15 mouse cellular contexts compared by ENCODE assay signal in genomic region chr9:57900478-57900877, GRCm38 (mm10). TPM values are rescaled to one million over a fixed set of nuclear protein-coding genes. Genes with fewer than 3 reads are reported as not detected.
DNase-seq lines count a peak whose midpoint lies in the region; ATAC-seq lines count a peak whose summit lies in the region.
"Had no signal": no experiment of that assay in that cellular context is flagged by ENCODE, and none has a peak within 500 bp of the region (broad histone marks: within the 10 kb centered on the region; RNA-seq: fewer than 3 reads in every experiment).

No protein-coding gene starts in this region.

- no peak for DNase-seq in heart, adult 8-10 months (ENCODE audit: low spot score)
- DNase-seq in lung, postnatal 36 days: no peak
- no peak for DNase-seq in spleen, postnatal 4 days (ENCODE audit: low spot score in 2 of 2)
- DNase-seq: cerebellum, postnatal 36 days; gastrocnemius, postnatal 10 days; lung, adult 2 months; thymus, adult 18-20 months had no signal

- no peak overlapping the region for H3K27ac ChIP-seq in heart, embryonic 13.5 days (replicated peaks)
- peak overlapping the region; percentile 73 for H3K27ac ChIP-seq in midbrain, embryonic 15.5 days
- no peak overlapping the region for H3K27ac ChIP-seq in midbrain, embryonic 13.5 days
- H3K27ac ChIP-seq in forebrain, embryonic 13.5 days: peak overlapping the region; percentile 82; the same call in 1 of the 2 replicates
- H3K27ac ChIP-seq: limb, embryonic 12.5 days had no signal

- ATAC-seq in heart, embryonic 13.5 days (ENCODE audit: extremely low read depth, insufficient number of reproducible peaks, low FRiP score, low TSS enrichment): no peak
- no peak for ATAC-seq in midbrain, embryonic 15.5 days (replicated peaks)
- no peak for ATAC-seq in midbrain, embryonic 13.5 days
- ATAC-seq in forebrain, embryonic 13.5 days: no peak
- ATAC-seq in monocyte, adult 5-6 weeks (replicated peaks; ENCODE audit: insufficient number of reproducible peaks, low FRiP score, low TSS enrichment, poor library complexity, severe bottlenecking): no peak
- ATAC-seq: Patski had no signal

- WGBS in heart, embryonic 13.5 days: 27% methylated on average over 10 of the region's 10 CpGs
- 60% methylated on average over 10 of the region's 10 CpGs for WGBS in midbrain, embryonic 15.5 days
- 55% methylated on average over 10 of the region's 10 CpGs for WGBS in midbrain, embryonic 13.5 days
- 55% methylated on average over 10 of the region's 10 CpGs for WGBS in forebrain, embryonic 13.5 days

- 0 out of 2 replicates have a peak overlapping the region, but pooled peaks have one; percentile 28 for H3K9ac ChIP-seq in heart, embryonic 13.5 days
- H3K9ac ChIP-seq in midbrain, embryonic 15.5 days: no peak overlapping the region
- H3K9ac ChIP-seq in midbrain, embryonic 13.5 days (replicated peaks): no peak overlapping the region
- H3K9ac ChIP-seq in forebrain, embryonic 13.5 days: no peak overlapping the region
- H3K9ac ChIP-seq: limb, embryonic 12.5 days had no signal

- H3K36me3 ChIP-seq in heart, embryonic 13.5 days: no peaks in the 10 kb centered on the region
- H3K36me3 ChIP-seq in midbrain, embryonic 15.5 days (replicated peaks): no peaks in the 10 kb centered on the region
- H3K36me3 ChIP-seq in midbrain, embryonic 13.5 days: no peaks in the 10 kb centered on the region
- no peaks in the 10 kb centered on the region for H3K36me3 ChIP-seq in forebrain, embryonic 13.5 days (ENCODE audit: poor library complexity, severe bottlenecking)
- H3K36me3 ChIP-seq: hindbrain, embryonic 12.5 days; limb, embryonic 12.5 days had no signal

- peak overlapping the region; percentile 58 for H3K4me2 ChIP-seq in heart, embryonic 13.5 days
- no peak overlapping the region for H3K4me2 ChIP-seq in midbrain, embryonic 15.5 days
- H3K4me2 ChIP-seq in midbrain, embryonic 13.5 days (replicated peaks): no peak overlapping the region
- peak overlapping the region; percentile 44; the same call in 1 of the 2 replicates for H3K4me2 ChIP-seq in forebrain, embryonic 13.5 days
- H3K4me2 ChIP-seq: limb, embryonic 12.5 days had no signal

- H3K9me3 ChIP-seq in heart, embryonic 13.5 days: no peaks in the 10 kb centered on the region
- no peaks in the 10 kb centered on the region for H3K9me3 ChIP-seq in midbrain, embryonic 15.5 days
- H3K9me3 ChIP-seq in midbrain, embryonic 13.5 days: no peaks in the 10 kb centered on the region
- no peaks in the 10 kb centered on the region for H3K9me3 ChIP-seq in forebrain, embryonic 13.5 days (replicated peaks)
- H3K9me3 ChIP-seq: hindbrain, embryonic 12.5 days; limb, embryonic 12.5 days had no signal

- no peaks in the 10 kb centered on the region for H3K27me3 ChIP-seq in heart, embryonic 13.5 days (replicated peaks)
- H3K27me3 ChIP-seq in midbrain, embryonic 15.5 days (replicated peaks): no peaks in the 10 kb centered on the region
- H3K27me3 ChIP-seq in midbrain, embryonic 13.5 days: no peaks in the 10 kb centered on the region
- H3K27me3 ChIP-seq in forebrain, embryonic 13.5 days: no peaks in the 10 kb centered on the region
- H3K27me3 ChIP-seq: hindbrain, embryonic 12.5 days; Patski had no signal

- 0 out of 2 replicates have a peak overlapping the region, but pooled peaks have one; percentile 27 for H3K4me3 ChIP-seq in heart, embryonic 13.5 days
- no peak overlapping the region for H3K4me3 ChIP-seq in midbrain, embryonic 15.5 days
- no peak overlapping the region for H3K4me3 ChIP-seq in midbrain, embryonic 13.5 days (replicated peaks)
- no peak overlapping the region for H3K4me3 ChIP-seq in forebrain, embryonic 13.5 days
- H3K4me3 ChIP-seq: hindbrain, embryonic 12.5 days; limb, embryonic 12.5 days had no signal

- peaks cover 22% of the 10 kb centered on the region for H3K4me1 ChIP-seq in heart, embryonic 13.5 days
- peaks cover 17% of the 10 kb centered on the region for H3K4me1 ChIP-seq in midbrain, embryonic 15.5 days
- H3K4me1 ChIP-seq in midbrain, embryonic 13.5 days (replicated peaks): peaks cover 16% of the 10 kb centered on the region
- peaks cover 26% of the 10 kb centered on the region for H3K4me1 ChIP-seq in forebrain, embryonic 13.5 days

RNA-seq across cellular contexts. Expression of gene Ubl7, which starts 10.3 kb away (rescaled TPM):
- 104 and 106 TPM in 2 replicates for polyA plus RNA-seq in heart, embryonic 13.5 days (2015; fragmentation: Nextera tagmentation; extraction: Ambion mirVana)
- 10 to 100 TPM; 72.5 to 82.8 (median 80.1) TPM for total RNA-seq in heart, adult 8-10 months (2022)
- 181 and 183 TPM in 2 replicates for polyA plus RNA-seq in midbrain, embryonic 15.5 days (2015; fragmentation: Nextera tagmentation; extraction: Ambion mirVana)
- polyA plus RNA-seq in midbrain, embryonic 13.5 days (2015; fragmentation: Nextera tagmentation; extraction: Ambion mirVana): 169 and 170 TPM in 2 replicates
- 164 and 165 TPM in 2 replicates for polyA plus RNA-seq in forebrain, embryonic 13.5 days (2015; fragmentation: Nextera tagmentation; extraction: Ambion mirVana)
- 10.9 to 35.9 TPM (median 17.3 TPM) in 3 replicates for total RNA-seq in monocyte, adult 5-6 weeks (2017)

RNA-seq across cellular contexts. Expression of gene Sema7a, which starts 39.4 kb away (rescaled TPM):
- polyA plus RNA-seq in heart, embryonic 13.5 days (2015; fragmentation: Nextera tagmentation; extraction: Ambion mirVana): 0.13 and 0.38 TPM in 2 replicates
- total RNA-seq in heart, adult 8-10 months (2022): 10 to 100 TPM; 20.4 to 24.8 (median 24.5) TPM
- 2.1 and 2.3 TPM in 2 replicates for polyA plus RNA-seq in midbrain, embryonic 15.5 days (2015; fragmentation: Nextera tagmentation; extraction: Ambion mirVana)
- 1.9 and 2.7 TPM in 2 replicates for polyA plus RNA-seq in midbrain, embryonic 13.5 days (2015; fragmentation: Nextera tagmentation; extraction: Ambion mirVana)
- polyA plus RNA-seq in forebrain, embryonic 13.5 days (2015; fragmentation: Nextera tagmentation; extraction: Ambion mirVana): 1.1 and 2.2 TPM in 2 replicates
- 0.49 to 16.6 TPM (median 13.2 TPM) in 3 replicates for total RNA-seq in monocyte, adult 5-6 weeks (2017)

Comparison
In these comparisons a context has a peak if more than half of its experiments do, and no peak if none do; other contexts are left out.
1. H3K27ac ChIP-seq: peak in midbrain, embryonic 15.5 days (single experiment) and forebrain, embryonic 13.5 days (single experiment); none in heart, embryonic 13.5 days (single experiment) and midbrain, embryonic 13.5 days (single experiment).
2. H3K4me2 ChIP-seq: peak in heart, embryonic 13.5 days (single experiment) and forebrain, embryonic 13.5 days (single experiment); none in midbrain, embryonic 15.5 days (single experiment) and midbrain, embryonic 13.5 days (single experiment).